Comparison of ENCODE assay signal across 28 mouse cellular contexts in the genomic region with DNA sequence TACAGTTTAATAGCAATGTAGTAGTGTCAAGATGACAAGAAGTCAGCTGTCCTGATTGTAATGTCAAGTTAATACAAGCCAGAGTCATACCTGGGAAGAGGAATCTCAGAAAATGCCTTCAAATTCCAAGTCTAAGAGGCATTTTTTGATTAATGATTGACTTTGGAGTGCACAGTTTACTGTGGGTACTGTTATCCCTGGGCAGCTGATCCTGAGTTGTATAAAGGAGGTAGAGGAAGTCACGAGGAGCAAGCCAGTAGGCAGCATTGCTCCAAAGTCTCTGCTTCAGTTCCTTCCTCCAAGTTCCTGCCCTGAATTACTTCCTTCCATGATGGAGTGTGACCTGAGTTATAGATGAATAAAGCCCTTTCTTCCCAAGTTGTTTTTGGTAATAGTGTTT. TPM values are rescaled to one million over a fixed set of nuclear protein-coding genes. Genes with fewer than 3 reads are reported as not detected.
DNase-seq lines count a peak whose midpoint lies in the region; ATAC-seq and TF ChIP-seq lines count a peak whose summit lies in the region.
"Had no signal": no experiment of that assay in that cellular context is flagged by ENCODE, and none has a peak within 500 bp of the region (broad histone marks: within the 10 kb centered on the region; RNA-seq: fewer than 3 reads in every experiment).

No protein-coding gene starts in this region.

- TF ChIP-seq CTCF in lung, embryonic 14.5 days (IDR thresholded peaks at IDR 0.05; ENCODE audit: low read depth): no peak

- no peaks in the 10 kb centered on the region for H3K27me3 ChIP-seq in lung, embryonic 14.5 days (ENCODE audit: insufficient read depth, low read length)
- H3K27me3 ChIP-seq in kidney, embryonic 16.5 days (ENCODE audit: insufficient read depth, low read length): no peaks in the 10 kb centered on the region
- no peaks in the 10 kb centered on the region for H3K27me3 ChIP-seq in hindbrain, embryonic 11.5 days (ENCODE audit: control insufficient read depth, insufficient read depth, low read length)
- H3K27me3 ChIP-seq: embryonic facial prominence, embryonic 13.5 days; forebrain, embryonic 15.5 days; hindbrain, embryonic 13.5 days; limb, embryonic 12.5 days; midbrain, embryonic 15.5 days had no signal

- H3K4me2 ChIP-seq in lung, embryonic 14.5 days: no peak overlapping the region
- no peak overlapping the region for H3K4me2 ChIP-seq in kidney, embryonic 16.5 days (replicated peaks; ENCODE audit: low read depth, low read length)
- no peak overlapping the region for H3K4me2 ChIP-seq in hindbrain, embryonic 11.5 days (replicated peaks; ENCODE audit: low read depth, low read length)
- H3K4me2 ChIP-seq: embryonic facial prominence, embryonic 13.5 days; forebrain, embryonic 15.5 days; heart, embryonic 11.5 days; hindbrain, embryonic 13.5 days; limb, embryonic 12.5 days; midbrain, embryonic 15.5 days had no signal

- H3K9ac ChIP-seq in lung, embryonic 14.5 days: no peak overlapping the region
- H3K9ac ChIP-seq in kidney, embryonic 16.5 days (replicated peaks; ENCODE audit: low read length): no peak overlapping the region
- no peak overlapping the region for H3K9ac ChIP-seq in hindbrain, embryonic 11.5 days (ENCODE audit: low read depth, low read length)
- H3K9ac ChIP-seq: embryonic facial prominence, embryonic 13.5 days; forebrain, embryonic 15.5 days; hindbrain, embryonic 13.5 days; limb, embryonic 12.5 days; liver, embryonic 14.5 days; midbrain, embryonic 15.5 days had no signal

- H3K36me3 ChIP-seq in lung, embryonic 14.5 days (ENCODE audit: insufficient read depth): no peaks in the 10 kb centered on the region
- no peaks in the 10 kb centered on the region for H3K36me3 ChIP-seq in kidney, embryonic 16.5 days (ENCODE audit: insufficient read depth, low read length)
- H3K36me3 ChIP-seq in hindbrain, embryonic 11.5 days (ENCODE audit: control insufficient read depth, insufficient read depth, low read length): no peaks in the 10 kb centered on the region
- H3K36me3 ChIP-seq: embryonic facial prominence, embryonic 13.5 days; forebrain, embryonic 15.5 days; hindbrain, embryonic 13.5 days; limb, embryonic 12.5 days; midbrain, embryonic 10.5 days; midbrain, embryonic 15.5 days had no signal

- no peak overlapping the region for H3K4me3 ChIP-seq in lung, embryonic 14.5 days (ENCODE audit: low read depth, low read length)
- H3K4me3 ChIP-seq in kidney, embryonic 16.5 days (ENCODE audit: low read length): no peak overlapping the region
- no peak overlapping the region for H3K4me3 ChIP-seq in hindbrain, embryonic 11.5 days (ENCODE audit: low read depth, low read length)
- H3K4me3 ChIP-seq: embryonic facial prominence, embryonic 13.5 days; forebrain, embryonic 10.5 days; forebrain, embryonic 15.5 days; hindbrain, embryonic 13.5 days; left cerebral cortex, adult 2 months; limb, embryonic 12.5 days; midbrain, embryonic 10.5 days; midbrain, embryonic 15.5 days had no signal

- no peak for ATAC-seq in lung, embryonic 14.5 days (ENCODE audit: insufficient read depth)
- peak; percentile 78 for ATAC-seq in kidney, embryonic 16.5 days (ENCODE audit: low FRiP score, low TSS enrichment)
- ATAC-seq in hindbrain, embryonic 11.5 days (ENCODE audit: low FRiP score): no peak
- ATAC-seq: forebrain, embryonic 15.5 days; midbrain, embryonic 15.5 days had no signal

- H3K27ac ChIP-seq in lung, embryonic 14.5 days (ENCODE audit: low read depth): no peak overlapping the region
- no peak overlapping the region for H3K27ac ChIP-seq in kidney, embryonic 16.5 days (ENCODE audit: low read length)
- H3K27ac ChIP-seq in hindbrain, embryonic 11.5 days (ENCODE audit: low read depth, low read length): no peak overlapping the region
- H3K27ac ChIP-seq: embryonic facial prominence, embryonic 13.5 days; forebrain, embryonic 10.5 days; forebrain, embryonic 15.5 days; hindbrain, embryonic 13.5 days; left cerebral cortex, adult 2 months; limb, embryonic 12.5 days; liver, embryonic 14.5 days; midbrain, embryonic 10.5 days; midbrain, embryonic 15.5 days had no signal

- WGBS in lung, embryonic 14.5 days: 51% methylated on average over 1 of the region's 1 CpGs
- 67% methylated on average over 1 of the region's 1 CpGs for WGBS in kidney, embryonic 16.5 days
- 76% methylated on average over 1 of the region's 1 CpGs for WGBS in hindbrain, embryonic 11.5 days

- DNase-seq in kidney, adult 8-10 months: peak; percentile 49 to 79
- no peak for DNase-seq in kidney, adult 18-20 months
- DNase-seq in lung, embryonic 14.5 days: peak; percentile 7
- DNase-seq in lung, postnatal 4 days: no peak
- DNase-seq in yolk sac, embryonic 10.5 days (ENCODE audit: low spot score): peak; percentile 46
- DNase-seq in natural killer cell, adult 2 months (ENCODE audit: low spot score in 2 of 2): no peak
- no peak for DNase-seq in hindbrain, embryonic 11.5 days (ENCODE audit: low spot score)
- DNase-seq: adrenal gland, postnatal 14 days; cerebellum, adult 11 months; cerebellum, adult 9-10 months; embryo, embryonic 11 days; gastrocnemius, postnatal 36 days; heart, postnatal 36 days; layer of hippocampus, adult 9-11 months; lung, postnatal 10 days; right cerebral cortex, postnatal 25 days; thymus, postnatal 14 days had no signal

- no peaks in the 10 kb centered on the region for H3K9me3 ChIP-seq in lung, embryonic 14.5 days (ENCODE audit: low read depth, low read length)
- H3K9me3 ChIP-seq in kidney, embryonic 16.5 days (ENCODE audit: low read length): no peaks in the 10 kb centered on the region
- H3K9me3 ChIP-seq in hindbrain, embryonic 11.5 days (ENCODE audit: control insufficient read depth, low read length): no peaks in the 10 kb centered on the region
- H3K9me3 ChIP-seq: embryonic facial prominence, embryonic 13.5 days; forebrain, embryonic 10.5 days; forebrain, embryonic 15.5 days; hindbrain, embryonic 13.5 days; limb, embryonic 12.5 days; midbrain, embryonic 10.5 days; midbrain, embryonic 15.5 days had no signal

- no peaks in the 10 kb centered on the region for H3K4me1 ChIP-seq in lung, embryonic 14.5 days (ENCODE audit: insufficient read depth)
- H3K4me1 ChIP-seq in kidney, embryonic 16.5 days (ENCODE audit: insufficient read depth, low read length): peaks cover 4% of the 10 kb centered on the region; the same call in 1 of the 2 replicates
- H3K4me1 ChIP-seq in hindbrain, embryonic 11.5 days (replicated peaks; ENCODE audit: control insufficient read depth, insufficient read depth, low read length): no peaks in the 10 kb centered on the region
- H3K4me1 ChIP-seq: embryonic facial prominence, embryonic 13.5 days; forebrain, embryonic 10.5 days; hindbrain, embryonic 13.5 days; midbrain, embryonic 10.5 days; midbrain, embryonic 15.5 days had no signal

RNA-seq across cellular contexts. Expression of a gene that starts 9.7 kb away (rescaled TPM):
- polyA plus RNA-seq in lung, embryonic 14.5 days (2014; fragmentation: Nextera tagmentation; extraction: Ambion mirVana): 48.0 and 50.8 TPM in 2 replicates
- 44.6 and 50.1 TPM in 2 replicates for polyA plus RNA-seq in kidney, embryonic 16.5 days (2015; fragmentation: Nextera tagmentation; extraction: Ambion mirVana)
- polyA plus RNA-seq in hindbrain, embryonic 11.5 days (2014; fragmentation: Nextera tagmentation; extraction: Ambion mirVana): 33.5 and 43.0 TPM in 2 replicates

Comparison
In these comparisons a context has a peak if more than half of its experiments do, and no peak if none do; other contexts are left out.
1. DNase-seq: peak in kidney, adult 8-10 months (2 of 2), lung, embryonic 14.5 days (single experiment) and yolk sac, embryonic 10.5 days (single experiment); none in kidney, adult 18-20 months (single experiment), lung, postnatal 4 days (0 of 2), natural killer cell, adult 2 months (0 of 2) and hindbrain, embryonic 11.5 days (single experiment).